Mouse (Mus musculus) limb, embryonic 14.5 days (tissue): ENCODE data around the gene 0610010K14Rik. TPM values are rescaled to one million over a fixed set of nuclear protein-coding genes. Genes with fewer than 3 reads are reported as not detected.

Experiments used
- ATAC-seq: fragments of 200-750 bp; cut with Nextera tagmentation; 2 replicates; pipeline ENCODE4 v1.8.0; 2017; ENCODE audit warnings: low read depth, moderate number of reproducible peaks, moderate TSS enrichment; ENCODE audit not compliant: low FRiP score
- DNase-seq: peaks from one replicate; pipeline ENCODE4 v3.0.0-alpha.2; 2015; ENCODE audit warnings: low spot score
- H3K27ac ChIP-seq: fragments of 300-500 bp; sonication (generic); replicated peaks from 2 replicates; pipeline ENCODE4 v1.5.1; 2014; ENCODE audit warnings: low read depth, mild to moderate bottlenecking, low read length, moderate library complexity, mixed read lengths
- H3K27me3 ChIP-seq: fragments of 300-500 bp; sonication (generic); 2 replicates; pipeline ENCODE4 v1.6.1; 2014; ENCODE audit warnings: low read length, mixed read lengths; ENCODE audit not compliant: control insufficient read depth, insufficient read depth
- H3K36me3 ChIP-seq: fragments of 300-500 bp; sonication (generic); 2 replicates; pipeline ENCODE4 v1.6.1; 2014; ENCODE audit warnings: mild to moderate bottlenecking, low read length, moderate library complexity, mixed read lengths; ENCODE audit not compliant: control insufficient read depth, insufficient read depth
- H3K4me1 ChIP-seq: fragments of 300-500 bp; sonication (generic); 2 replicates; pipeline ENCODE4 v1.6.1; 2014; ENCODE audit warnings: antibody characterized with exemption, low read length, mixed read lengths; ENCODE audit not compliant: control insufficient read depth, insufficient read depth
- H3K4me2 ChIP-seq: fragments of 300-500 bp; sonication (generic); replicated peaks from 2 replicates; pipeline ENCODE4 v1.6.1; 2014; ENCODE audit warnings: low read depth, mild to moderate bottlenecking, low read length, moderate library complexity; ENCODE audit not compliant: severe bottlenecking
- H3K4me3 ChIP-seq: fragments of 300-500 bp; sonication (generic); replicated peaks from 2 replicates; pipeline ENCODE4 v1.5.1; 2014; ENCODE audit warnings: low read length
- H3K9ac ChIP-seq: fragments of 300-500 bp; sonication (generic); 2 replicates; pipeline ENCODE4 v1.6.1; 2014; ENCODE audit warnings: mild to moderate bottlenecking, low read depth, low read length, moderate library complexity; ENCODE audit not compliant: severe bottlenecking
- H3K9me3 ChIP-seq: fragments of 300-500 bp; sonication (generic); 2 replicates; pipeline ENCODE4 v1.6.1; 2016; ENCODE audit warnings: low read length; ENCODE audit not compliant: control insufficient read depth
- POLR2A ChIP-seq: fragments of 200-500 bp; IDR thresholded peaks from 2 replicates; pipeline ENCODE4 v1.8.0; 2012; ENCODE audit warnings: inconsistent platforms, mild to moderate bottlenecking, moderate library complexity, borderline replicate concordance; ENCODE audit not compliant: insufficient read depth, insufficient read length; ENCODE audit errors: extremely low read depth
- WGBS: fragments of 180-500 bp; shearing (Covaris S2); extraction: QIAGEN DNeasy Blood & Tissue Kit; methylation state at CpG from one replicate; pipeline ENCODE4 v1.1.7; 2014; 5-methylcytosine and 5-hydroxymethylcytosine counted together
- polyA plus RNA-seq, 2 experiments: library from polyadenylated mRNA; depleted of rRNA in 1 of 2; stranded (reverse) in 1 of 2; unstranded in 1 of 2; fragments of >200 nt; fragmentation: Nextera tagmentation in 1 of 2; extraction: Ambion mirVana in 1 of 2; gene quantifications; 2 replicates each; pipeline versions ENCODE4 v1.2.1 to v1.2.3; 2012 to 2014

0610010K14Rik gene
- polyA plus RNA-seq, 2 experiments, result 171 to 178 TPM

DNA sequence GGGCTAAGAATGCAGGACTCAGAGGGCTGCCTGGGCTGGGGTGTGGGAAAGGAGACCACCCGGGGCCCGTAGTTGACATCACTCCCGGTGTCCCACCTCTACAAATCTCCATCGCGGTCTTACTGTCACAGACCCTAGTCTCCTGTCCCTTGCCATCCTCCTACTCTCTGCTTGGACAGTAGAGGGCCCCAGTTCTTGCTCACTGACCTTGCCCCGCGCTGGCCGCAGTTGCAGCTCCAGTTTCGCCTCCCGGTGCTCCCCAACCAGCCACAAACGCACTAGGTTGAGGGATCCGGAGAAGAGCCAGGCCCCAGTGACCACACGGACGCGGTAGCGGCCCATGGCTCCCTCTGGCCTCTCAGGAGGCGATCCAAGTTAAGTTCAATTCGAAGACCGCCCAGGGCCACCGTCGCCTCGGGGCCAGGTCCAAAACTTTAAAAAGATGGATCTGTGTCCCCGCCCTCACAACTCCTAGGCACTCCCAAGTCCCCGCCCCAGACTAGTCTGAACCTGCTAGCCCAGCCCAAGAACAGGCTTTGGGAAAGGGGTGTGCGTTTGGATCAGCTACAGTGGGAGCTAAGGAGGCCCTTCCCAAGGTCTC lies 17.3 kb upstream of the 0610010K14Rik start, which contains the start of gene Alox12:
Gene Alox12 (minus strand): TSS at position 423 of the 601 bp plus-strand sequence.
- Histone ChIP-seq H3K9me3 (no peaks in the 10 kb centered on the region), H3K4me3 (peak within 1 kb of the TSS; percentile 31), H3K27ac (no peak within 1 kb of the TSS), H3K9ac (peak within 1 kb of the TSS; percentile 40; the same call in 1 of the 2 replicates), H3K4me1 (0 out of 2 replicates have a peak, but pooled peaks cover 5% of the 10 kb centered on the region), H3K36me3 (no peaks in the 10 kb centered on the region), H3K4me2 (peak within 1 kb of the TSS; percentile 53), H3K27me3 (peaks cover 36% of the 10 kb centered on the region)
- ATAC-seq, result no peak
- TF ChIP-seq POLR2A, result no peak
- whole genome bisulfite sequencing, result under 1% methylated on average over 25 of the region's 25 CpGs
- DNase-seq, result peak; percentile 58

DNA sequence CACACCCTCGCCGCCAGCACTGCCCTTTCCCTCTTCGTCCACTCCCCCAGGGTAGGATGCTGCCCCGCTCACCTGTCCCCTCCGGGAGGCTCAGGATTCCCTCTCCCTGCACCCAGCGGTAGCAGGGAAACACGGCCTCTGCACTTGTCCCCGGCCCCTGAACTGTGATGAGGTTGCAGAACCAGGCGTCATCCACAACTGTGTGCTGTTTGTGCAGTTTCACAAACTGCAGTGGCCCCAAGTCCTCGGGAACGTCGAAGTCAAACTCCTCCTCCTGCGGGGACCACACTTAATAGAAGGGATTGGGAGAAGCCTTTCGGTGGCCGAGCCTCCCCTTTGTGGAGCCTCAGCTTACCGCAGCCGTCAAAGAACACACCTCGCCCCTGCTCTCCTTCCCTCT lies 16.6 kb upstream of the 0610010K14Rik start:
- no peak for DNase-seq
- peaks cover 36% of the 10 kb centered on the region for H3K27me3 ChIP-seq
- peak overlapping the region; percentile 31 for H3K4me3 ChIP-seq
- H3K4me1 ChIP-seq, result 0 out of 2 replicates have a peak, but pooled peaks cover 5% of the 10 kb centered on the region
- H3K4me2 ChIP-seq, result peak overlapping the region; percentile 53; the same call in 1 of the 2 replicates
- H3K36me3 ChIP-seq, result no peaks in the 10 kb centered on the region
- no peak for TF ChIP-seq POLR2A
- no peak for ATAC-seq
- no peak overlapping the region for H3K9ac ChIP-seq
- H3K9me3 ChIP-seq, result no peaks in the 10 kb centered on the region
- 4% methylated on average over 18 of the region's 18 CpGs for WGBS
- no peak overlapping the region for H3K27ac ChIP-seq

DNA sequence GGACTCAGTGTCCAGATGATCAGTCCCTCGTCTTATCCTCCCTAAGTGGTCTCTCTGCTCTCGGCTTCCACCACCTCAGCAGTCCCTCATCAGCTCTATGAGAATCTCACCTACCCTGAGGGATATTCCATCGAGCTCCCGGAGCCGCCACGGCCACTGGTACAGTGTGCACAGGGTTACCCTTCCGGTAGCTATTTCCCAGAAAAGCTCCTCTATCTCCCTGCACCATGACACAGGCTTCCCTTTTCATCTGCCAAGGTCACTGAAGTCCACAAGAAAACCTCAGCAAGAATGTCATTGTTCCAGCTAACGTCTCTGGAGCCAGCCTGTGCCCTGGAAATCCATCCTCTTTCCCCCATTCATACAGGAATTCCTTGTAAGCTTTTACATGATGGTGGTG lies 14.1 kb upstream of the 0610010K14Rik start:
- Histone ChIP-seq H3K36me3 (no peaks in the 10 kb centered on the region), H3K4me2 (no peak overlapping the region), H3K27me3 (peaks cover 36% of the 10 kb centered on the region), H3K4me1 (0 out of 2 replicates have a peak, but pooled peaks cover 5% of the 10 kb centered on the region), H3K9ac (no peak overlapping the region), H3K4me3 (no peak overlapping the region), H3K27ac (no peak overlapping the region), H3K9me3 (no peaks in the 10 kb centered on the region)
- 81% methylated on average over 8 of the region's 8 CpGs for WGBS
- DNase-seq, result no peak
- TF ChIP-seq POLR2A, result no peak
- no peak for ATAC-seq

DNA sequence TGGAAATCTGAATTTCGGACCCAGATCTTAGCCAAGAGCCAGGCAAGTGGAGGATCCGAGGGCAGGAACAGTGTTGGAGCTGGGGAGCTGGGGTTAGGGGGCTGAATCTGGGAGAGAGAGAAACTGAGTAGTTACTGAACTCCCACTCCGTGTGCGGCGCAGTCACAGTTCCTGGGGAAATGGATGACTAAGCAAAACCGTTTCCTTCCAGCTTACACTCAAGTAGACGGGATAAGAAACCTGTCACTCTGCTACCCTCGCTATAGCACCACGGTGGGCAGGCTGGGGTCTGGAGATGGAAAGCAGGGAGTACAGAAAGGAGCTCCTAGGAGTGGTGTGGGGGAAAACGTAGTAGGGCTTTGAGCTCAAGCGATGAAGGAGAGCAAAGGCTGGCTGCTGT lies 12.4 kb upstream of the 0610010K14Rik start:
- 67% methylated on average over 11 of the region's 11 CpGs for WGBS
- Histone ChIP-seq H3K36me3 (no peaks in the 10 kb centered on the region), H3K4me1 (0 out of 2 replicates have a peak, but pooled peaks cover 4% of the 10 kb centered on the region), H3K27ac (no peak overlapping the region), H3K4me3 (no peak overlapping the region), H3K27me3 (peaks cover 31% of the 10 kb centered on the region), H3K9ac (no peak overlapping the region), H3K4me2 (no peak overlapping the region), H3K9me3 (no peaks in the 10 kb centered on the region)
- no peak for TF ChIP-seq POLR2A
- DNase-seq (no peak), ATAC-seq (no peak)

DNA sequence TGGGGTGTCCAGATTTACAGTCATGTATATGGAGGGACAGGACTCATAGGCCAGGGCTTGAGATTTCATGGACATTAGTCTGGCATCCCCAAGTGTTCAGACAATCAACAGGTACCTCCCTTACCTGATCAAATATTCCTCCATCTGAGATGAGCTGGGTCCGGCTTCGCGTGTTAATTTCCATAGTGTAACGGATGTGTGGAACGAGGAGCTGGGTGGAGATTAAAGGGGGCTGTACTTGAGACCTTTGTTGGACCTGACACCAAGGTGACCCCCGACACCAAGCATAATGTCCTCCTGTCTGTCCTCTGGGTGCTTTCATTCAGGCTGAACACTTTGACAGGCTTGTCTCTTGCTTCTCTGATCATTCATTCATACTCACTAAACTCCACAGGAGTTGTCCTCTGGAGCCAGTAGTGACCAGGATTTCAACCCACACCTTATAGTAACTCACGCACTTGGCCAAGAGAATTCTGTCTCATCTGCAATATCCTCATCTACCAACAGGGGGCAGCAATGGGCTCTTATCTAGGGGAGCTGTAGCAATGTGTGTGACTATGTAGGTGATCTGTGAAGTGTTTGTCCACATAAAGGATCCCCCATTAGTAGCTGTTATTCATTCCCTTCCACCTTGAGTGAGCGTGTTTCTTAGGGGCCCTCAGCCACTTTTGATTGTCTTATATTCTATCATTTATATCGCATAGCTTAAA lies 9.6 kb upstream of the 0610010K14Rik start:
- H3K9ac ChIP-seq, result no peak overlapping the region
- H3K9me3 ChIP-seq, result no peaks in the 10 kb centered on the region
- no peak for ATAC-seq
- H3K4me2 ChIP-seq, result no peak overlapping the region
- TF ChIP-seq POLR2A, result no peak
- DNase-seq, result peak; percentile 66
- H3K36me3 ChIP-seq, result no peaks in the 10 kb centered on the region
- H3K27ac ChIP-seq, result no peak overlapping the region
- no peak overlapping the region for H3K4me3 ChIP-seq
- 0 out of 2 replicates have a peak, but pooled peaks cover 5% of the 10 kb centered on the region for H3K27me3 ChIP-seq
- H3K4me1 ChIP-seq, result no peaks in the 10 kb centered on the region
- WGBS, result 52% methylated on average over 9 of the region's 9 CpGs
